Mouse (Mus musculus) ES-E14 (cell line): Measurements from ENCODE around the gene Cxcl1.

Experiments used
- CHD2 ChIP-seq: IDR thresholded peaks from 2 replicates; pipeline ENCODE4 v1.6.1; 2014; ENCODE audit warnings: mild to moderate bottlenecking, low read depth, low read length, inconsistent platforms
- MAFK ChIP-seq: IDR thresholded peaks from 2 replicates; pipeline ENCODE4 v1.6.1; 2014; ENCODE audit warnings: mild to moderate bottlenecking, low read depth, low read length, inconsistent platforms; ENCODE audit not compliant: insufficient read depth

DNA sequence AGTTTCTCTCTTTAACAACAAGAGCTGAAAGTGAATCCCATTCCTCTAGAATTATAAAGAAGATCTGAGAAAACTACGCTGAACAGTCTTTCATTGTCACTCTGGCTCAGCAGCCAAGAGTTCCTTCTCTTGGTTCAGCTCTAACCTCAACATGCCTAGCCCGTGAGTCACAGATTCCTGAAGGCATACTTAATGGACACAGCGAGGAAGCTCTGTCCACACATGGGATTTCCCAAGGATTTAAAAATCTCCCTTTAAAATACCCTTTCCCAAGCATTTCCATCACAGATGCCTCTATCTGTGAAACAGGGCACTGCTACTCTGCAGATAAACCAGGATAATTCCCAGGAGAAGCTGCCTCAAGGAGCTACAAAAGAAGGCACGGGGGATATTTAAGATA lies 15.0 kb upstream of the Cxcl1 start:
- TF ChIP-seq MAFK (no peak), CHD2 (no peak)
